Mouse (Mus musculus): ENCODE data around the gene Dync2h1. TPM values are rescaled to one million over a fixed set of nuclear protein-coding genes. Genes with fewer than 3 reads are reported as not detected.
"Not testable (repeated sequence)": the region's sequence is repeated elsewhere in the genome, so short reads cannot be mapped to it uniquely, and the experiment has no call there.

The Dync2h1 gene
- polyA plus RNA-seq, 1 experiment from 2014 or later, result 8.0 TPM

DNA sequence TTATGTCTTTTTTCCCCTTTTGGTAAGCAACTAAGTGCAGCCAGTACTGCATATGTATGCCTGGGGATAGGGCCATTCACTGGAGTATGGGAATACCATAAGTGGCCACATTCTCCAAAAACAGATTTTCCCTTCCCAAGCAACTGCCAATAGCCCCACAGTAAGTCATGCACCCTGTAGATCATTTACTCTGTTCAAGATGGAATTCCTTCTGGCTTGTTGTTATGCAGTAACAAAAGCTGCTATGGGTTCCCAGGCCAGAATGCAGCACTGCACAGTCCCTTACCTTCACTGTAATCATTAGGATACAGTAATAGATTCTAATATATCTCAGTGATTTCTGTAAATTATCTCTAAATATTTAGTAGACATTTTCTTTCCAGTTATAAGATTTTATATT is 190.0 kb downstream of the Dync2h1 start:
- H3K4me1 ChIP-seq (replicated peaks; ENCODE audit: control insufficient read depth, insufficient read depth, low read length), result no peaks in the 10 kb centered on the region
- ATAC-seq (replicated peaks; ENCODE audit: low FRiP score) (no peak), DNase-seq (ENCODE audit: low spot score) (no peak)
- H3K9me3 ChIP-seq (ENCODE audit: control insufficient read depth, low read length), result no peaks in the 10 kb centered on the region
- no peak overlapping the region for H3K27ac ChIP-seq (ENCODE audit: low read depth, low read length)
- H3K4me2 ChIP-seq, result no peak overlapping the region
- H3K36me3 ChIP-seq (ENCODE audit: control insufficient read depth, insufficient read depth, low read length), result no peaks in the 10 kb centered on the region
- H3K9ac ChIP-seq (ENCODE audit: low read depth, low read length), result no peak overlapping the region
- H3K27me3 ChIP-seq (replicated peaks; ENCODE audit: control insufficient read depth, insufficient read depth, low read length), result no peaks in the 10 kb centered on the region
- no peak overlapping the region for H3K4me3 ChIP-seq (ENCODE audit: low read depth, low read length)

DNA sequence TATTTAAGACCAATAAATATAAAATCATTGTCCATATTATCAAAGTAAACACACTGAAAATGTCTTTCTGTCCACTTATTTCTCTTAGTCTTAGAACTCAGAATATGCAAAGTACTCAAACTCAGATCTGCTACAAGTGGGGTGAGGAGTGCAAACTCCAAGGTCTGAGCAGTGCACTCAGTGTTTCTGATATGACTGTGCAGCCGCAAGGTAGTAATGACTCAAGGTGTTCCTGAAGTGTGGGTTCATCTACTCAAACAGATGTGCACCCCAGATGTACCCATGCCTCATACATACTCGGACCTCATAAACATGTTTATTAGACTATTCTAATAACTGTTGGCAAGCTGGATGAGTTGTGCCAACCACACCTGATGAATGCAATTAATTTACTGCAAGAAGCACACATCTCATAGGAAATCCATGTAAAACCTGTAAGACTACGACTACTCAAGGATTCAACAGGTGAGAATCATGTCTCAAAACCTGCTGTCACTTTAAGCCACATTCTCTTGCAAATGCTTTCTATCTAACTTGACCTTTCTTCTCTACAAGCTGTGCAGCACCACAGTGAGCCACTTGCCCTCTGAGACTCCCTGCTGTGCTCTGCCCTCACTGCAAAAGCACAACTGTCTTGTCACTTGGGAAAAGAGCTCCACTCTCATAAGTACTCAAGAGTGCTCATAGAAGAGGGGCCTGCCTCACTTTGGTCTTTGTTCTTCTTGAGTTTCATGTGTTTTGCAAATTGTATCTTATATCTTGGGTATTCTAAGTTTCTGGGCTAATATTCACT is 195.2 kb downstream of the Dync2h1 start:
- ATAC-seq (replicated peaks; ENCODE audit: low FRiP score), result no peak
- Histone ChIP-seq H3K36me3 (ENCODE audit: control insufficient read depth, insufficient read depth, low read length) (no peaks in the 10 kb centered on the region), H3K4me1 (replicated peaks; ENCODE audit: control insufficient read depth, insufficient read depth, low read length) (no peaks in the 10 kb centered on the region), H3K27ac (ENCODE audit: low read depth, low read length) (no peak overlapping the region), H3K27me3 (replicated peaks; ENCODE audit: control insufficient read depth, insufficient read depth, low read length) (no peaks in the 10 kb centered on the region), H3K9me3 (ENCODE audit: control insufficient read depth, low read length) (no peaks in the 10 kb centered on the region), H3K4me3 (ENCODE audit: low read depth, low read length) (no peak overlapping the region), H3K4me2 (no peak overlapping the region), H3K9ac (ENCODE audit: low read depth, low read length) (no peak overlapping the region)
- no peak for DNase-seq (ENCODE audit: low spot score)
- WGBS, result 81% methylated on average over 3 of the region's 3 CpGs

DNA sequence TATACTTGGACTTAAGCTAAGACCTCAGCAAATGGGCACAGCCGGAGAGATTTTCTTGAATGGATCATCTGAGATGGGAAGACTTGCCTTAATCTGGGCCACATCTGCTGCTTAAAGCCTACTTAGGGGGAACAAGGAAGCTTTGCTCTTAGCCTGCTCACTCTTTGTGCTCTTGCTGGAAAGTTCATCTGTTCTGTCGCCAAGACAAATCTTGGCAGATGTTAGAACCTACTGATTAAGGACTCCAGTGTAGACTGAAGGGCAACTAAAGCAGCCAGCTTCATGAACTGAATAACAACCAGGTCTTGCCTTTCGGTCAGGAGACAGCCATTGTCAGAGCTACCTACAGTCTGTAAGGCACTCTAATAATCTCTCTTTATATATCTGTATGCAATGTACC is 198.1 kb downstream of the Dync2h1 start:
- ATAC-seq (replicated peaks; ENCODE audit: low FRiP score), result no peak

DNA sequence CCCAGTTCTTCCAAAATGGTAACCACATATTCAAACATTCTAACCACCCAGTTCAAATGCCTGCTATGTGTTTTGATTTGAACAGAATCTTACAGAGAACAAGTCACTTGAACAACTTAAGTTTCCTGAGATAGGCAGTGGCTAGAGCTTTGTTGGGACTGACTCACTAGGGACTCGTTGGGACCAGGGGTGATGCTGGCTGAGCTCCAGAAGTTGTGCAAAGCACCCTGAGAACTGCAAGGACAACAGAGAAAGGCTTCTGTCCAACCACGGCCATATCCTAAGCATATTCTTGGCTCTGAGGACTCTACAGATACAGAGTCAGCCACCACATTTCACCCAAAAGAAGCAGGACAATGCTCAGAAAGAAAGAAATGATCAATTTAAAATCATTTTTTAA is 215.1 kb downstream of the Dync2h1 start:
- DNase-seq (ENCODE audit: low spot score) (no peak), ATAC-seq (replicated peaks; ENCODE audit: low FRiP score) (no peak)
- no peaks in the 10 kb centered on the region for H3K27me3 ChIP-seq (replicated peaks; ENCODE audit: control insufficient read depth, insufficient read depth, low read length)
- 80% methylated on average over 2 of the region's 2 CpGs for WGBS
- H3K4me1 ChIP-seq (replicated peaks; ENCODE audit: control insufficient read depth, insufficient read depth, low read length), result no peaks in the 10 kb centered on the region
- no peaks in the 10 kb centered on the region for H3K36me3 ChIP-seq (ENCODE audit: control insufficient read depth, insufficient read depth, low read length)
- no peaks in the 10 kb centered on the region for H3K9me3 ChIP-seq (ENCODE audit: control insufficient read depth, low read length)
- H3K4me2 ChIP-seq, result no peak overlapping the region
- no peak overlapping the region for H3K9ac ChIP-seq (ENCODE audit: low read depth, low read length)
- no peak overlapping the region for H3K27ac ChIP-seq (ENCODE audit: low read depth, low read length)
- H3K4me3 ChIP-seq (ENCODE audit: low read depth, low read length), result no peak overlapping the region

More for the DNA sequence above, 198.1 kb downstream of the Dync2h1 start:
- H3K4me2 ChIP-seq, result no peak overlapping the region
- 76% methylated on average over 3 of the region's 3 CpGs for WGBS
- H3K27me3 ChIP-seq (replicated peaks; ENCODE audit: control insufficient read depth, insufficient read depth, low read length), result no peaks in the 10 kb centered on the region
- no peak overlapping the region for H3K27ac ChIP-seq (ENCODE audit: low read depth, low read length)
- no peaks in the 10 kb centered on the region for H3K36me3 ChIP-seq (ENCODE audit: control insufficient read depth, insufficient read depth, low read length)
- H3K9ac ChIP-seq (ENCODE audit: low read depth, low read length), result no peak overlapping the region
- no peaks in the 10 kb centered on the region for H3K9me3 ChIP-seq (ENCODE audit: control insufficient read depth, low read length)
- no peaks in the 10 kb centered on the region for H3K4me1 ChIP-seq (replicated peaks; ENCODE audit: control insufficient read depth, insufficient read depth, low read length)
- DNase-seq (ENCODE audit: low spot score), result no peak
- no peak overlapping the region for H3K4me3 ChIP-seq (ENCODE audit: low read depth, low read length)

DNA sequence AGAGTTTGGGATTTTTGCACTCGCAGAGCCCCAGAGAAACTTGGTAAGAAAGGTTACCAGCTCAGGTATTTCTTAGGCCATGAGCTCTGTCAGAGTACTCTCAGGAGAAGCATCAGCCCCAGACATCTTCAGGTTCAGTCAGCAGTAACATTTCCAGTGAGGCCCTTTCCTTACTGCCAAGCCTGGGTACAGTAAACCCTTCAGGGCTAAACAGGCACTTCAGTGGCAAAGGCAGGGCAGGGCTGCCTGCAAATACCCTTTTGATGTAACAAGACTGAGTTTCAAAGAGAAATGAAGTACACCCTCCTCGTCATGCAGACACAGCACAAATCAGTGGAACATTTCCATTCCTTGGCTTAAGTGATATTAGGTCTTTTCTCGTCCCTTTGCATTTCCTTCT is 219.2 kb downstream of the Dync2h1 start:
- no peaks in the 10 kb centered on the region for H3K27me3 ChIP-seq (replicated peaks; ENCODE audit: control insufficient read depth, insufficient read depth, low read length)
- no peak overlapping the region for H3K27ac ChIP-seq (ENCODE audit: low read depth, low read length)
- no peak overlapping the region for H3K4me2 ChIP-seq
- no peak overlapping the region for H3K4me3 ChIP-seq (ENCODE audit: low read depth, low read length)
- no peaks in the 10 kb centered on the region for H3K4me1 ChIP-seq (replicated peaks; ENCODE audit: control insufficient read depth, insufficient read depth, low read length)
- ATAC-seq (replicated peaks; ENCODE audit: low FRiP score), result no peak
- no peak overlapping the region for H3K9ac ChIP-seq (ENCODE audit: low read depth, low read length)
- H3K9me3 ChIP-seq (ENCODE audit: control insufficient read depth, low read length), result no peaks in the 10 kb centered on the region
- WGBS, result 77% methylated on average over 3 of the region's 3 CpGs
- DNase-seq (ENCODE audit: low spot score), result no peak
- no peaks in the 10 kb centered on the region for H3K36me3 ChIP-seq (ENCODE audit: control insufficient read depth, insufficient read depth, low read length)

DNA sequence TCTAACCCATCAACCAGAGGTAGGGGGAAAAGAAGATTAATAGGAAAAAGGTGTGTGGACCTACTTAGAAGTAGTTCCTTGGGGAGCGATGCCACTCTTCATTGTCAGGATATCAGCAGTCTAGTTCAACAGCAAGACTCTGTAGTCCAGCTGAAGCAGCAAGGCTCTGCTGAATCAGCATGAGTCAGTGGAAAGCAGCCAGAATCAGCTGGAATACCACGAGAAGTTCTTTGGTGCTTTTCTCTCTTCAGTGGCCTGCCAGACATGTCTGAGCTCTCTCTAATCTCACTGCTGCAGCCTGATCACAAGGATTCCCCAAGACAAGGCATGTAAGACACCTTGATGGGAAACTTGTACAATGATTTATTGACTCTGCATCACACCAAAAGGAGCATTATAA is 225.9 kb downstream of the Dync2h1 start:
- Histone ChIP-seq H3K9ac (ENCODE audit: low read depth, low read length) (no peak overlapping the region), H3K4me1 (replicated peaks; ENCODE audit: control insufficient read depth, insufficient read depth, low read length) (no peaks in the 10 kb centered on the region), H3K27me3 (replicated peaks; ENCODE audit: control insufficient read depth, insufficient read depth, low read length) (no peaks in the 10 kb centered on the region), H3K4me2 (no peak overlapping the region), H3K9me3 (ENCODE audit: control insufficient read depth, low read length) (no peaks in the 10 kb centered on the region), H3K27ac (ENCODE audit: low read depth, low read length) (no peak overlapping the region), H3K36me3 (ENCODE audit: control insufficient read depth, insufficient read depth, low read length) (no peaks in the 10 kb centered on the region), H3K4me3 (ENCODE audit: low read depth, low read length) (no peak overlapping the region)
- WGBS, result 76% methylated on average over 2 of the region's 2 CpGs
- ATAC-seq (replicated peaks; ENCODE audit: low FRiP score) (no peak), DNase-seq (ENCODE audit: low spot score) (no peak)

DNA sequence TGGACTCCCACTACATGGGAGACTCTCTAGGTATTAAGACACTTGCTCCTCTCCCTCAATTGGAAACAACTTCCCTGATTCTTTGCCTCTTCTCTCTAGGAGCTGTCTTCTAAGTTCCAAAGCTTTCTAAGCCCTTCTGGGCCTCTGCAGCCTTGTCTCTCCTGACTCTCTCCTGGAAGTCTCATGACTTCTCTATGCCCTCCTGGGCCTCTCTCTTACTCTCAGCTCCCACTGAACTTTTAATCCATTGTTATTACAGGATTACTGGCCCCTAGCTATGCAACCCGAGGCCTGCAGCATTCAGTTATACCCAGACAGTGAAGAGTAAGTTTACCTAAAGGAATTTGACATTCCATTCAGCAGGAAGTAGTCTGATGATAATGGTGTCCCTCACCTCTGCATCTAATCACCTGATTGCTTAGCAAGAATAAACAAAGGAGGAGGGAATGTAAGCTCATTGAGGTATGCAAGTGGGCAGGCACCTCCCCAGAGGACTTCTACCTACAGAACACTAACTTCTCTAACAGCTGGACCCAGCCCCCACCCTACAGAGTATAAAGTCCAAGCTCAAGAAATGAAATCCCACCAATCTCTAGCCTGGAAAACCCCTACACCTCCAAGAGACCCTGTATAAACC is 256.7 kb downstream of the Dync2h1 start:
- Histone ChIP-seq H3K4me2 (no peak overlapping the region), H3K4me3 (ENCODE audit: low read depth, low read length) (no peak overlapping the region), H3K9ac (ENCODE audit: low read depth, low read length) (no peak overlapping the region), H3K36me3 (ENCODE audit: control insufficient read depth, insufficient read depth, low read length) (no peaks in the 10 kb centered on the region), H3K27ac (ENCODE audit: low read depth, low read length) (no peak overlapping the region), H3K27me3 (replicated peaks; ENCODE audit: control insufficient read depth, insufficient read depth, low read length) (no peaks in the 10 kb centered on the region), H3K4me1 (replicated peaks; ENCODE audit: control insufficient read depth, insufficient read depth, low read length) (no peaks in the 10 kb centered on the region), H3K9me3 (ENCODE audit: control insufficient read depth, low read length) (no peaks in the 10 kb centered on the region)
- DNase-seq (ENCODE audit: low spot score) (no peak), ATAC-seq (replicated peaks; ENCODE audit: low FRiP score) (no peak)
- 33% methylated on average over 1 of the region's 1 CpGs for WGBS

DNA sequence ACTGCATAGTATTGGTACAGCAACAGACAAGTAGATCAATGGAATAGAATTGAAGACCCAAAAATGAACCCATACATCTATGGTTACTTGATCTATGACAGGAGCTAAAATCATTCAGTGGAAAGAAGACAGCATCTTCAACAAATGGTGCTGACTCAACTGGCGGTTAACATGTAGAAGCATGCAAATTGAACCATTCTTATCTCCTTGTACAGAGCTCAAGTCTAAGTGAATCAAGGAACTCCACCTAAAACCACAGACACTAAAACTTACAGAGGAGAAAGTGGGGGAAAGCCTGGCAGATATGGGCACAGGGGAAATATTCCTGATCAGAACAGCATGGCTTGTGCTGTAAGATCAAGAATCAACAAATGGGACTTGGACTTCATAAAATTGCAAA is 270.8 kb downstream of the Dync2h1 start:
- Histone ChIP-seq H3K4me3 (ENCODE audit: low read depth, low read length) (no peak overlapping the region), H3K9ac (ENCODE audit: low read depth, low read length) (no peak overlapping the region), H3K27me3 (replicated peaks; ENCODE audit: control insufficient read depth, insufficient read depth, low read length) (no peaks in the 10 kb centered on the region), H3K27ac (ENCODE audit: low read depth, low read length) (no peak overlapping the region), H3K4me1 (replicated peaks; ENCODE audit: control insufficient read depth, insufficient read depth, low read length) (no peaks in the 10 kb centered on the region), H3K9me3 (ENCODE audit: control insufficient read depth, low read length) (no peaks in the 10 kb centered on the region), H3K4me2 (no peak overlapping the region), H3K36me3 (ENCODE audit: control insufficient read depth, insufficient read depth, low read length) (no peaks in the 10 kb centered on the region)
- DNase-seq (ENCODE audit: low spot score) (no peak), ATAC-seq (replicated peaks; ENCODE audit: low FRiP score) (no peak)
- WGBS, result 70% methylated on average over 1 of the region's 1 CpGs

DNA sequence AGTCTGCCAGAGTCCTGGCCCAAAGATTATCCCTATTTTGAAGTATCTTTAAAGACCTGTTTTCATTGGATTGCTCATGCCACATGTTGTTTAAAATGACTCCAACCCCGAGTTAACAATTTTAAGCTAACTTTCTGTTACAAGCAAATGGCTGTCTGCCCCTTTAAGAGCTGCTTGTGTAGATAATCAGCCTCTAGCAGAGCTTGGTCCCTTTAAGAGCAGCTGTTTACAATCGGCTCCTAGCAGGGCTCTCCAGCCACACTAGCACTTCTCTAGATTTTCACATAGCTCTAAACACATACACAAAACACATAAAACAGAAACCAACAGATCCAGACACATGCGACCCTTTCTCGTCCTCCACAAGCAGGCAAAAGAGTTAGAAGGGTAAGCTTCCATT is 273.7 kb downstream of the Dync2h1 start:
- not testable (repeated sequence) for H3K9ac ChIP-seq (ENCODE audit: low read depth, low read length); H3K4me2 ChIP-seq; H3K27me3 ChIP-seq (replicated peaks; ENCODE audit: control insufficient read depth, insufficient read depth, low read length); H3K9me3 ChIP-seq (ENCODE audit: control insufficient read depth, low read length); H3K4me3 ChIP-seq (ENCODE audit: low read depth, low read length); ATAC-seq (replicated peaks; ENCODE audit: low FRiP score); H3K27ac ChIP-seq (ENCODE audit: low read depth, low read length); H3K36me3 ChIP-seq (ENCODE audit: control insufficient read depth, insufficient read depth, low read length); H3K4me1 ChIP-seq (replicated peaks; ENCODE audit: control insufficient read depth, insufficient read depth, low read length); DNase-seq (ENCODE audit: low spot score)
- WGBS, result 48% methylated on average over 4 of the region's 4 CpGs

Measured in liver, embryonic 11.5 days (tissue).